ENCODE assay signal across 29 mouse cellular contexts in genomic region chr2:46283929-46284598, GRCm38 (mm10).
DNase-seq lines count a peak whose midpoint lies in the region; ATAC-seq and TF ChIP-seq lines count a peak whose summit lies in the region.
"Had no signal": no experiment of that assay in that cellular context is flagged by ENCODE, and none has a peak within 500 bp of the region (broad histone marks: within the 10 kb centered on the region; RNA-seq: fewer than 3 reads in every experiment).

No protein-coding gene starts in this region.

- WGBS in forebrain, embryonic 13.5 days = 68% methylated on average over 5 of the region's 5 CpGs
- WGBS in forebrain, embryonic 15.5 days = 53% methylated on average over 5 of the region's 5 CpGs

- H3K27ac ChIP-seq in forebrain, embryonic 13.5 days = no peak overlapping the region
- H3K27ac ChIP-seq in forebrain, embryonic 15.5 days (replicated peaks) = no peak overlapping the region
- peak overlapping the region; percentile 89 for H3K27ac ChIP-seq in layer of hippocampus, adult 2 months
- H3K27ac ChIP-seq: heart, embryonic 13.5 days; hindbrain, embryonic 10.5 days; hindbrain, embryonic 15.5 days; liver, embryonic 14.5 days; macrophage had no signal

- H3K27me3 ChIP-seq in forebrain, embryonic 13.5 days = no peaks in the 10 kb centered on the region
- no peaks in the 10 kb centered on the region for H3K27me3 ChIP-seq in forebrain, embryonic 15.5 days
- H3K27me3 ChIP-seq: CH12.LX; heart, embryonic 13.5 days; hindbrain, embryonic 15.5 days had no signal

- no peak overlapping the region for H3K4me2 ChIP-seq in forebrain, embryonic 13.5 days
- no peak overlapping the region for H3K4me2 ChIP-seq in forebrain, embryonic 15.5 days (replicated peaks)
- H3K4me2 ChIP-seq: heart, embryonic 13.5 days; hindbrain, embryonic 15.5 days had no signal

- H3K36me3 ChIP-seq in forebrain, embryonic 13.5 days (ENCODE audit: poor library complexity, severe bottlenecking) = no peaks in the 10 kb centered on the region
- H3K36me3 ChIP-seq in forebrain, embryonic 15.5 days = no peaks in the 10 kb centered on the region
- H3K36me3 ChIP-seq: heart, embryonic 13.5 days; hindbrain, embryonic 10.5 days; hindbrain, embryonic 15.5 days had no signal

- H3K9me3 ChIP-seq in forebrain, embryonic 13.5 days (replicated peaks) = no peaks in the 10 kb centered on the region
- H3K9me3 ChIP-seq in forebrain, embryonic 15.5 days = no peaks in the 10 kb centered on the region
- H3K9me3 ChIP-seq: heart, embryonic 13.5 days; hindbrain, embryonic 10.5 days; hindbrain, embryonic 15.5 days had no signal

- 0 out of 2 replicates have a peak, but pooled peaks have one; percentile 24 for ATAC-seq in forebrain, embryonic 13.5 days
- no peak for ATAC-seq in forebrain, embryonic 15.5 days (replicated peaks)
- ATAC-seq: activated CD4-positive, CD25-positive, alpha-beta regulatory T cell, adult 4 months; inflammation-experienced regulatory T-cells, adult 6 months had no signal

- intact Hi-C loops in left cerebral cortex, postnatal 36 days (cut with DNase I) = no loop called here
- intact Hi-C loops in left cerebral cortex, postnatal 14 days (cut with DNase I) = no loop called here
- intact Hi-C loops in heart, postnatal 10 days (cut with DNase I) = no loop called here

- H3K9ac ChIP-seq in forebrain, embryonic 13.5 days = no peak overlapping the region
- H3K9ac ChIP-seq in forebrain, embryonic 15.5 days (replicated peaks) = no peak overlapping the region
- H3K9ac ChIP-seq: heart, embryonic 13.5 days; hindbrain, embryonic 15.5 days; liver, embryonic 14.5 days had no signal

- TF ChIP-seq CTCF in layer of hippocampus, adult 2 months (conservative IDR thresholded peaks at IDR 0.05) = no peak

- no peak overlapping the region for H3K4me3 ChIP-seq in forebrain, embryonic 13.5 days
- no peak overlapping the region for H3K4me3 ChIP-seq in forebrain, embryonic 15.5 days
- no peak overlapping the region for H3K4me3 ChIP-seq in layer of hippocampus, adult 2 months
- H3K4me3 ChIP-seq: heart, embryonic 13.5 days; hindbrain, embryonic 10.5 days; hindbrain, embryonic 15.5 days had no signal

- peak in 1 of 2 experiments; percentile 12 for DNase-seq in layer of hippocampus, adult 2 months (ENCODE audit: low spot score in 2 of 2)
- no peak for DNase-seq in layer of hippocampus, adult 11-12 months (ENCODE audit: low spot score)
- DNase-seq in left cerebral cortex, adult 9 months (ENCODE audit: low spot score in 2 of 2) = peak; percentile 8 to 14
- no peak for DNase-seq in left cerebral cortex, postnatal 36 days (ENCODE audit: low spot score in 2 of 2)
- peak; percentile 12 to 16 for DNase-seq in left cerebral cortex, postnatal 14 days (ENCODE audit: low spot score in 2 of 2)
- no peak for DNase-seq in heart, postnatal 10 days
- DNase-seq: adrenal gland, adult 8-10 months; cerebellum, adult 11 months; cerebellum, adult 9-10 months; cerebellum, postnatal 36 days; gastrocnemius, postnatal 10 days; heart, postnatal 14 days; kidney, adult 11 months; kidney, postnatal 14 days; liver; lung, adult 2 months; lung, postnatal 10 days; midbrain, embryonic 14.5 days; right cerebral cortex, postnatal 4 days had no signal

- H3K4me1 ChIP-seq in forebrain, embryonic 13.5 days = no peaks in the 10 kb centered on the region
- peaks cover 4% of the 10 kb centered on the region; the same call in 1 of the 2 replicates for H3K4me1 ChIP-seq in forebrain, embryonic 15.5 days
- H3K4me1 ChIP-seq: heart, embryonic 13.5 days; hindbrain, embryonic 10.5 days; hindbrain, embryonic 15.5 days had no signal

Comparison
In these comparisons a context has a peak if more than half of its experiments do, and no peak if none do; other contexts are left out.
1. DNase-seq: peak in left cerebral cortex, adult 9 months (2 of 2) and left cerebral cortex, postnatal 14 days (2 of 2); none in layer of hippocampus, adult 11-12 months (single experiment), left cerebral cortex, postnatal 36 days (0 of 2) and heart, postnatal 10 days (0 of 2).